Mouse (Mus musculus): ENCODE measurements around the gene Prkca. TPM values are rescaled to one million over a fixed set of nuclear protein-coding genes. Genes with fewer than 3 reads are reported as not detected.
A peak's percentile ranks its signal among the peaks of the same experiment; 100 is the strongest.

Prkca gene
- polyA plus RNA-seq, 1 experiment from 2014 or later = 4.5 TPM

DNA sequence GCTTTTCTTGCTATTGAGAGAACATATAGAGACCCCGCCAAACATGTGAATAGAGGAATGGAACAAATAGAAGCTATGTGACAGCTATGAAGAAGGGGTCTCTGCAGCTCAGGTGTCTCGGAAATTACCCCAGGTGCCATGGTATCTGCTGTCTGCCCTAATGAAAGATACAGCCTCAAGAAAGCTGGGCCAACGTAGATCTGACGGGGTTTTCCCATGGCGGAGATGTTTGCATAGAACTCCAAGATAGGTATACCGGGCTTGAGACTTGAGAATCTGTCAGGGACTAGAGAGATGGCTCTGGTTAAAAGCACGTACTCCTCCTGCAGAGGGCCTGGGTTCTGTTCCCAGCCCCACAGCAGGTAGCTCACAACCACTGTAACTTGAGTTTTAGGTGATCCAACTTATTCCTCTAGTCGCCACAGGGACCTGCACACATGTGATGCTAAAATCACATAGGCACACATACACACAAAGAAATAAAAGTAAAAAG lies 188.6 kb downstream of the Prkca start:
- H3K4me1 ChIP-seq (ENCODE audit: control insufficient read depth, insufficient read depth, low read length) = no peaks in the 10 kb centered on the region
- H3K4me2 ChIP-seq = no peak overlapping the region
- WGBS = 91% methylated on average over 8 of the region's 8 CpGs
- no peaks in the 10 kb centered on the region for H3K36me3 ChIP-seq (ENCODE audit: control insufficient read depth, insufficient read depth, low read length)
- H3K9ac ChIP-seq (ENCODE audit: low read length) = no peak overlapping the region
- H3K4me3 ChIP-seq (ENCODE audit: low read depth, low read length) = no peak overlapping the region
- DNase-seq (ENCODE audit: low spot score, missing footprints) (no peak), ATAC-seq (ENCODE audit: low FRiP score) (no peak)
- no peak overlapping the region for H3K27ac ChIP-seq (ENCODE audit: low read depth, low read length)
- peaks cover 1% of the 10 kb centered on the region; the same call in 1 of the 2 replicates for H3K27me3 ChIP-seq (ENCODE audit: control insufficient read depth, insufficient read depth, low read length)
- no peaks in the 10 kb centered on the region for H3K9me3 ChIP-seq (ENCODE audit: control insufficient read depth, low read length)

DNA sequence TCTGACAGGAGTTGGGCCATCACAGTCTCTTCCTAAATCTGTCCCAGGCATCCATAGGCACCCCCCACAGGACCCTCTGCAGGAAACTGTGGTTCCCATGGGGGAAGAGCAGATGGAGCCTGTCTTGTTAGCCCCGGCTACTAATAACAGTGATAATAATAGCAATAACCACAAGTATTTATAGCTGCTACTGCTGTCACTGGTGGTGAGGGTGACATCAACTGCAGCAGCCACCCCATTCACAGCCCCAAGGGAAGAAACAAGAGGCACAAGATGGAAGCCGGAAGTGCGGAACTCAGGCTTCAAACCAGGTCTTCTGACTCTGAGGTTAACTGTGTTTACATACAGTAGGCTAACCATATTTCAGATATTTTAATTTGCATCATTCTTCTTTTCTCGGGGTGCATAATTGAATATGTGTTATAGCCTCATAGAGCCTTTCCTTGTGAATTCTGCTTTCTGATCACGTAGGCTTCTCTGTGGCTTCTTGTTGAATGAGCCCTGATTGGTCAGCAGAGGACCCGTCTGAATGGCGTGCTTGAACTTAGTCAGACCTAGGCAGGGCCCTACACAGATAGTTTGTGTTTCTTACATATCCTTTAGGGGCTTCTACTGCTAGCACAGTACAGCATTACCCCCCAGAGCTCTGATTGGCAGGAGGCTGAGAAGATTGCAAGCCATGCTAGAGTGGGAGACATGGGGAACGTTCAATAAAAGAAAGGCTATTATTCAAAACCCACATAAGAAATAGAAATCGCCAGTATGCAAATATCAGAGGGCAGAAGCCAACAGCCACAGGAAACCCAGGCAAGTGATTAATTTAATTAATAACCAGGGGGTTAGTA lies 189.5 kb downstream of the Prkca start:
- peaks cover 3% of the 10 kb centered on the region; the same call in 1 of the 2 replicates for H3K27me3 ChIP-seq (ENCODE audit: control insufficient read depth, insufficient read depth, low read length)
- ATAC-seq (ENCODE audit: low FRiP score) (no peak), DNase-seq (ENCODE audit: low spot score, missing footprints) (no peak)
- H3K4me2 ChIP-seq = no peak overlapping the region
- no peak overlapping the region for H3K4me3 ChIP-seq (ENCODE audit: low read depth, low read length)
- no peak overlapping the region for H3K9ac ChIP-seq (ENCODE audit: low read length)
- no peaks in the 10 kb centered on the region for H3K9me3 ChIP-seq (ENCODE audit: control insufficient read depth, low read length)
- 87% methylated on average over 9 of the region's 9 CpGs for WGBS
- H3K27ac ChIP-seq (ENCODE audit: low read depth, low read length) = no peak overlapping the region
- no peaks in the 10 kb centered on the region for H3K4me1 ChIP-seq (ENCODE audit: control insufficient read depth, insufficient read depth, low read length)
- H3K36me3 ChIP-seq (ENCODE audit: control insufficient read depth, insufficient read depth, low read length) = no peaks in the 10 kb centered on the region

DNA sequence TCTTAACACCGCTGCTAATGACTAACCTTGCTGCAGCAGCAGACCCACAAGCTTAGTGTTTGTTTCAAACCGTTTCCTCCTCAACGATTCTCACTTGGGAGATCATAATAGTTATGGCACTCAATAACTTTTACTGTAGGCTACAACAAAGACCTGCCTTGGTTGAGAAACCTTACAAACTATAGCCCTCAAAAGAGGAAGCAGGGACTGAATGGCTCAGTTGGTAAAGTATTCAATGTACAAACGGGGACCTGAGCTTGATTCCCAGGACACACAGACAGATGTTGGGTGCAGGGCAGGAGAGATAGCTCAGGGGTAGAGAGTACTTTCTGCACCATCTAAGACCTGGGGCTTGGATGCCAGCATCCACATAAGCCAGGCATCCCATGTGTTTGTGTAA lies 191.1 kb downstream of the Prkca start:
- Histone ChIP-seq H3K27ac (ENCODE audit: low read depth, low read length) (no peak overlapping the region), H3K4me2 (no peak overlapping the region), H3K27me3 (ENCODE audit: control insufficient read depth, insufficient read depth, low read length) (peaks cover 3% of the 10 kb centered on the region; the same call in 1 of the 2 replicates), H3K4me1 (ENCODE audit: control insufficient read depth, insufficient read depth, low read length) (peaks cover 7% of the 10 kb centered on the region), H3K9ac (ENCODE audit: low read length) (no peak overlapping the region), H3K9me3 (ENCODE audit: control insufficient read depth, low read length) (no peaks in the 10 kb centered on the region), H3K36me3 (ENCODE audit: control insufficient read depth, insufficient read depth, low read length) (no peaks in the 10 kb centered on the region), H3K4me3 (ENCODE audit: low read depth, low read length) (no peak overlapping the region)
- 89% methylated on average over 4 of the region's 4 CpGs for WGBS
- no peak for DNase-seq (ENCODE audit: low spot score, missing footprints)
- ATAC-seq (ENCODE audit: low FRiP score) = no peak

DNA sequence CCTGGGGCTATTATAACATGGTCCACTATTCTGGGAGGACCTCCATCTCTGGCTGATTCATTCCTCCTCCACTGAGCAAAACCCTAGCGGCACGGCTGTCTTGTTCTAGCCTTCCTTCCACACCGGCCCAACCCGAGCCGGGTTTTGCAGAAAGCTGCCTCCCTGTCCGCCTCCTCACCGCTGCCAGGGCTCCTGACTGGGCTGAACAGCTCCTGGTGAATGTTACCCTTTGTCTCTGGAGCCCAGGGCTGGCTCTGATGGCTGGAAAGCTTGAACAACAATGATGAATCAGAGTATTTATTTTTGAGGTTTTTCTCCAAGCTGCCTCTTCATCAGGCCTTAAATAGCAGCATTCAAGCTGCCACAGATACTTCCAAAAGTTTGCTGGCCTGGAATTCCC lies 193.3 kb downstream of the Prkca start:
- WGBS = 48% methylated on average over 7 of the region's 7 CpGs
- Histone ChIP-seq H3K27me3 (ENCODE audit: control insufficient read depth, insufficient read depth, low read length) (peaks cover 3% of the 10 kb centered on the region; the same call in 1 of the 2 replicates), H3K27ac (ENCODE audit: low read depth, low read length) (no peak overlapping the region), H3K36me3 (ENCODE audit: control insufficient read depth, insufficient read depth, low read length) (no peaks in the 10 kb centered on the region), H3K9ac (ENCODE audit: low read length) (no peak overlapping the region), H3K4me2 (no peak overlapping the region), H3K4me1 (ENCODE audit: control insufficient read depth, insufficient read depth, low read length) (peaks cover 10% of the 10 kb centered on the region), H3K4me3 (ENCODE audit: low read depth, low read length) (no peak overlapping the region), H3K9me3 (ENCODE audit: control insufficient read depth, low read length) (no peaks in the 10 kb centered on the region)
- DNase-seq (ENCODE audit: low spot score, missing footprints) (peak; percentile 86), ATAC-seq (ENCODE audit: low FRiP score) (no peak)

DNA sequence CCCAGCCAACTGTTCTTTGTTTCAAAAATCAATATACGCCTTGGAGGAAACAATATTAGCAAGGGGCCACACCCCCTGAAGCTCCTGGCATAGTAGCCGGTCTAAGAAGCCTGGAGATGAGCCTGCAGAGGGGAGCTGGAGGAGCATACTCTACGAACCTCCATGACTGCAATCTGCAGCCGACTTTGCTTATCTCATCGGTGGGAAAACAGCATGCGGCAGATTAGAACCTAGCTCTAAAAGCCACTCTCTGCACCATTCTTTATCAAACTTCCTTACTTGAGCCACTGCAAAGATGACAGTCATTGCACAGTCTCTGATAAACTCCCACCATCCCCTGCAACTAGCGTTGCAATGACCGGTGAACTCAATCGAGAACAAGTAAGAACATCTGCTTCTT lies 194.5 kb downstream of the Prkca start:
- peaks cover 3% of the 10 kb centered on the region; the same call in 1 of the 2 replicates for H3K27me3 ChIP-seq (ENCODE audit: control insufficient read depth, insufficient read depth, low read length)
- H3K9ac ChIP-seq (ENCODE audit: low read length) = no peak overlapping the region
- no peaks in the 10 kb centered on the region for H3K9me3 ChIP-seq (ENCODE audit: control insufficient read depth, low read length)
- no peaks in the 10 kb centered on the region for H3K36me3 ChIP-seq (ENCODE audit: control insufficient read depth, insufficient read depth, low read length)
- H3K4me1 ChIP-seq (ENCODE audit: control insufficient read depth, insufficient read depth, low read length) = peaks cover 10% of the 10 kb centered on the region
- 69% methylated on average over 9 of the region's 9 CpGs for WGBS
- H3K4me2 ChIP-seq = no peak overlapping the region
- H3K4me3 ChIP-seq (ENCODE audit: low read depth, low read length) = no peak overlapping the region
- no peak overlapping the region for H3K27ac ChIP-seq (ENCODE audit: low read depth, low read length)
- ATAC-seq (ENCODE audit: low FRiP score) (no peak), DNase-seq (ENCODE audit: low spot score, missing footprints) (no peak)

DNA sequence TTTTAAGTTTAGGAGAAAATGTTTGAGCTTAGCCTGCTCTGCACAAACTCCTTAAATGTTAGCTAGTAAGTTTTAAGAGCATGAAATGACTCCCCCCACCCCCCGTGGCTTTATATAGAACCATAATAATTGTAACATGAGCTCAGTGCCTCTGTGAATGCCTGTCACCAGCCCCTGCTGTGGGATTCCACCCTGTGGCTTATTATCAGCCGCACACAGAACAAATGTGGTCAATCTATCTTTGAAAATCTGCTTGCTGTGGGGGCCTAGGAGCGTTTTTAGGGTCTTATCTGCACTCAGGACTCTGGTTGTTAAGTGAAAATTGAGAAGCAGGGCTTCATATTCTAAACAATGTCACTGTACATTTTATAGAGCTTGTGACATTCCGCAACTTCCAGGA lies 195.2 kb downstream of the Prkca start:
- Histone ChIP-seq H3K4me1 (ENCODE audit: control insufficient read depth, insufficient read depth, low read length) (peaks cover 10% of the 10 kb centered on the region), H3K27ac (ENCODE audit: low read depth, low read length) (no peak overlapping the region)
- no peak for DNase-seq (ENCODE audit: low spot score, missing footprints)

DNA sequence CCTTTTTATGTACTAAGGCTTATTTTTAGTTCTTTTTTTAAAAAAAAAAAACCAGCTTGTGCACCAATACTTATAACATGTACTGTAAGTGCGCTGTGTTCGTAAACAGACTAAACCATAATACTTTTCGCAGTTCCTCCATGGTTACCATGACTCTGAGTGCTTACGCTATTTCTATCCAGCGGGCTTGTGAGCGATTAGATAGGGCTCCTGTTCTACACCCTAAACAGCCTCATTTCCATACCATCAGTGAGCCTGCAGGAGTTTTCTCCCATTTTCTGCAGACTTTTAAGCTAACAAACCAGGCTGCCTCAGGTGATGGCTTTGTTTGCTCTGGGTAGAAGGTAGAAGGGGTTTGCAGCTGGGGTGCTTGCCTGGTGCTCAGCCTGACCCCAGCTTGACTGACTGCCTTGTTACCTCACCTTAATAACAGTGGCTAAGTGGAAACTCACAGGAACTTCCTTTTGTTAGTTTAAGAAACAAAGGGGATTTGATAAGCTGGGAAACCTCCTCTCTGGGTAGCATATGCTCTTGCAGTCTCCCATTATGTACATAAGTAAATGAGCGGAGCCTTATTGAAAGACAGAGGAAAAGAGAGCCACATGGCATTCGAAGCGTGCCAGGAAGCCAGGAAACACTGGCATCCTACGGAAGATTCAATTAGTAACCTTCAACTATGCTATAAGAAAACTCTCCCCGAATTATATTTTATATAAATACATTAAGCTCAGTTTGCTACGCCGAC lies 197.8 kb downstream of the Prkca start:
- Histone ChIP-seq H3K27ac (ENCODE audit: low read depth, low read length) (0 out of 2 replicates have a peak overlapping the region, but pooled peaks have one; percentile 15), H3K9me3 (ENCODE audit: control insufficient read depth, low read length) (no peaks in the 10 kb centered on the region), H3K27me3 (ENCODE audit: control insufficient read depth, insufficient read depth, low read length) (peaks cover 3% of the 10 kb centered on the region; the same call in 1 of the 2 replicates), H3K4me1 (ENCODE audit: control insufficient read depth, insufficient read depth, low read length) (peaks cover 10% of the 10 kb centered on the region), H3K36me3 (ENCODE audit: control insufficient read depth, insufficient read depth, low read length) (no peaks in the 10 kb centered on the region), H3K9ac (ENCODE audit: low read length) (no peak overlapping the region), H3K4me3 (ENCODE audit: low read depth, low read length) (no peak overlapping the region), H3K4me2 (no peak overlapping the region)
- ATAC-seq (ENCODE audit: low FRiP score) = no peak; the same call in 1 of the 2 replicates
- WGBS = 74% methylated on average over 13 of the region's 13 CpGs
- no peak for DNase-seq (ENCODE audit: low spot score, missing footprints)

More for the DNA sequence above, 195.2 kb downstream of the Prkca start:
- ATAC-seq (ENCODE audit: low FRiP score) = no peak
- no peaks in the 10 kb centered on the region for H3K36me3 ChIP-seq (ENCODE audit: control insufficient read depth, insufficient read depth, low read length)
- H3K4me2 ChIP-seq = no peak overlapping the region
- no peak overlapping the region for H3K4me3 ChIP-seq (ENCODE audit: low read depth, low read length)
- WGBS = 32% methylated on average over 4 of the region's 4 CpGs
- no peak overlapping the region for H3K9ac ChIP-seq (ENCODE audit: low read length)
- H3K27me3 ChIP-seq (ENCODE audit: control insufficient read depth, insufficient read depth, low read length) = peaks cover 3% of the 10 kb centered on the region; the same call in 1 of the 2 replicates
- H3K9me3 ChIP-seq (ENCODE audit: control insufficient read depth, low read length) = no peaks in the 10 kb centered on the region

DNA sequence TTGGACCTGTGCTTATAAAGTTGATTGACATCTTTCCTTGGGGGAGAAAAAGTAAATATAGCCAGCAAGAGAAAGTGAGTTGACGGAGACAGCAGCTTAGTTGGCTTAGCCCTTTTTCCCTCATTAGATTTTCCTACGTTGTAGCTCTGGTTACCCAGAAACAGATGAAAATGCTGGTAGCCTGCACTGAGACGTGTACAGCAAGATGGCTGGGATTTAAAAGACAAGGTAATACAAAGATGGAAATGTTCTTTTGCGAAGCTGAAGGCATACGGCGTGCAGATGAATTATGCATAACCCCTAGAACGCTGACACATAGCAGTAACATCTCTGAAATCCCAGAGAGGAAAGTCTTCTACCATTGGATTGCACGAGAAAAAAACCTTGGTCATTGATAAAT lies 198.6 kb downstream of the Prkca start:
- no peak for DNase-seq (ENCODE audit: low spot score, missing footprints)
- H3K4me2 ChIP-seq = no peak overlapping the region
- H3K4me1 ChIP-seq (ENCODE audit: control insufficient read depth, insufficient read depth, low read length) = peaks cover 10% of the 10 kb centered on the region

DNA sequence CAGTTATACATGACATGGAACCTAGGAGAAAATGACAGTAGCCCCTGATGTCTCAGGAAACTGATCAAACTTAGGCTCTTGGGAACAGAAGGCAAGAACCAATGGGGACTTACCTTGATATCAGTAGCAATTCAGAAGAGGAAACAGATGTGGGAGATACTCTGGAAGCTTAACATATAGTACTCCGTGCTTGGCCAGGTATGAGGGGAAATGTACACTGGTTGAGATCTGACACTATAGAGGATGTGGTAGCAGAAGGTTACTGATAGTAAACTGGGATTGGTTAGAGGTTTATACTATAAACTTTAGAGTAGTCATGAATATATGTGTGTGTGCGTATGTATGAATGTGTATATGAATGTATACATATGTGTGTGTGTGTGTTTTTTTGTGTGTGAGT lies 200.0 kb downstream of the Prkca start:
- Histone ChIP-seq H3K4me2 (no peak overlapping the region), H3K27me3 (ENCODE audit: control insufficient read depth, insufficient read depth, low read length) (no peaks in the 10 kb centered on the region), H3K4me3 (ENCODE audit: low read depth, low read length) (no peak overlapping the region), H3K9me3 (ENCODE audit: control insufficient read depth, low read length) (no peaks in the 10 kb centered on the region), H3K36me3 (ENCODE audit: control insufficient read depth, insufficient read depth, low read length) (no peaks in the 10 kb centered on the region), H3K4me1 (ENCODE audit: control insufficient read depth, insufficient read depth, low read length) (peaks cover 7% of the 10 kb centered on the region), H3K9ac (ENCODE audit: low read length) (no peak overlapping the region), H3K27ac (ENCODE audit: low read depth, low read length) (no peak overlapping the region)
- 88% methylated on average over 2 of the region's 2 CpGs for WGBS
- DNase-seq (ENCODE audit: low spot score, missing footprints) (no peak), ATAC-seq (ENCODE audit: low FRiP score) (no peak)

More for the DNA sequence above, 198.6 kb downstream of the Prkca start:
- Histone ChIP-seq H3K27ac (ENCODE audit: low read depth, low read length) (no peak overlapping the region), H3K9me3 (ENCODE audit: control insufficient read depth, low read length) (no peaks in the 10 kb centered on the region), H3K4me3 (ENCODE audit: low read depth, low read length) (no peak overlapping the region), H3K27me3 (ENCODE audit: control insufficient read depth, insufficient read depth, low read length) (peaks cover 2% of the 10 kb centered on the region; the same call in 1 of the 2 replicates), H3K36me3 (ENCODE audit: control insufficient read depth, insufficient read depth, low read length) (no peaks in the 10 kb centered on the region), H3K9ac (ENCODE audit: low read length) (no peak overlapping the region)
- no peak for ATAC-seq (ENCODE audit: low FRiP score)
- 80% methylated on average over 8 of the region's 8 CpGs for WGBS

All from midbrain, embryonic 11.5 days (tissue).